Mouse (Mus musculus) limb, embryonic 11.5 days (tissue): ENCODE measurements at regions not wholly inside any gene's neighbourhood (a gene's known extent, or its start where the extent isn't known, plus 50 kb on each side); places are given as distances from the start of the nearest gene placed in this dataset.

Experiments used
- ATAC-seq: fragments of 200-750 bp; cut with Nextera tagmentation; 2 replicates; pipeline ENCODE4 v1.8.0; 2017; ENCODE audit warnings: low read depth; ENCODE audit not compliant: insufficient number of reproducible peaks, low FRiP score, low TSS enrichment
- DNase-seq: peaks from one replicate; pipeline ENCODE4 v3.0.0-alpha.2; 2015; ENCODE audit warnings: low spot score
- H3K27ac ChIP-seq: fragments of 300-500 bp; sonication (generic); replicated peaks from 2 replicates; pipeline ENCODE4 v1.5.1; 2014; ENCODE audit warnings: low read depth, mild to moderate bottlenecking, low read length
- H3K27me3 ChIP-seq: fragments of 300-500 bp; sonication (generic); 2 replicates; pipeline ENCODE4 v1.6.1; 2014; ENCODE audit warnings: mild to moderate bottlenecking, low read length, mixed read lengths; ENCODE audit not compliant: control insufficient read depth, insufficient read depth
- H3K36me3 ChIP-seq: fragments of 300-500 bp; sonication (generic); 2 replicates; pipeline ENCODE4 v1.6.1; 2014; ENCODE audit warnings: mild to moderate bottlenecking, low read length, moderate library complexity, mixed read lengths; ENCODE audit not compliant: control insufficient read depth, insufficient read depth
- H3K4me1 ChIP-seq: fragments of 300-500 bp; sonication (generic); 2 replicates; pipeline ENCODE4 v1.6.1; 2014; ENCODE audit warnings: low read length, mixed read lengths; ENCODE audit not compliant: control insufficient read depth, insufficient read depth
- H3K4me2 ChIP-seq: fragments of 300-500 bp; sonication (generic); 2 replicates; pipeline ENCODE4 v1.6.1; 2014; ENCODE audit warnings: low read depth, mild to moderate bottlenecking, moderate library complexity; ENCODE audit not compliant: severe bottlenecking
- H3K4me3 ChIP-seq: fragments of 300-500 bp; sonication (generic); 2 replicates; pipeline ENCODE4 v1.5.1; 2014; ENCODE audit warnings: low read depth, low read length
- H3K9ac ChIP-seq: fragments of 300-500 bp; sonication (generic); 2 replicates; pipeline ENCODE4 v1.6.1; 2014; ENCODE audit warnings: mild to moderate bottlenecking, low read length
- H3K9me3 ChIP-seq: fragments of 300-500 bp; sonication (generic); 2 replicates; pipeline ENCODE4 v1.6.1; 2016; ENCODE audit warnings: low read length; ENCODE audit not compliant: control insufficient read depth
- WGBS: fragments of 180-500 bp; shearing (Covaris S2); extraction: QIAGEN DNeasy Blood & Tissue Kit; methylation state at CpG from one replicate; pipeline ENCODE4 v1.1.7; 2014; 5-methylcytosine and 5-hydroxymethylcytosine counted together

GRCm38 (mm10) chr5:51930416-51930815 is 259.9 kb downstream of the Dhx15 start:
- WGBS = 68% methylated on average over 3 of the region's 3 CpGs
- Histone ChIP-seq H3K27ac (no peak overlapping the region), H3K9ac (no peak overlapping the region), H3K36me3 (no peaks in the 10 kb centered on the region), H3K4me2 (no peak overlapping the region), H3K4me3 (no peak overlapping the region), H3K4me1 (no peaks in the 10 kb centered on the region), H3K27me3 (no peaks in the 10 kb centered on the region), H3K9me3 (no peaks in the 10 kb centered on the region)
- no peak for DNase-seq
- no peak for ATAC-seq

DNA sequence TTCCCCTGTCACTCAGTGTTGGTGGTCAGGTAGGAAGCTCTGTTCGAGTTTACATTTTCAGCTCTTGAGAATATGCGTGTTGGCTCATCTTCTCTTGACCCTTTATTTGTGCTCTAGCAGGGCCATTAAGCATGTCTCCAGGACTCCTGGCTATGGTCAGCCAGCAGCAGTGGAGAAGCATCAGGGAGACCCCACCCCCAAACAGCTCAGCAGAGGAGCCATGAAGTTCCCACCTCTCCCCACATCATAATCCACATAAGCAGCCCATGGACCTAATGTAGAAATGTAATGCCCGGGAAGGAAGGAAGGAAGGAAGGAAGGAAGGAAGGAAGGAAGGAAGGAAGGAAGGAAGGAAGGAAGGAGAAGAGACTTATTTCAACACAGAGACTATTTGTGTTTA is 261.5 kb downstream of the Dhx15 start:
- Histone ChIP-seq H3K9ac (no peak overlapping the region), H3K36me3 (no peaks in the 10 kb centered on the region), H3K27ac (no peak overlapping the region), H3K9me3 (no peaks in the 10 kb centered on the region), H3K4me2 (no peak overlapping the region), H3K4me1 (no peaks in the 10 kb centered on the region), H3K4me3 (no peak overlapping the region), H3K27me3 (no peaks in the 10 kb centered on the region)
- 88% methylated on average over 3 of the region's 3 CpGs for WGBS
- ATAC-seq (no peak), DNase-seq (no peak)

- H3K27ac ChIP-seq = no peak overlapping the region
- 84% methylated on average over 7 of the region's 7 CpGs for WGBS
- DNase-seq (no peak), ATAC-seq (no peak)
- no peak overlapping the region for H3K9ac ChIP-seq
- H3K4me1 ChIP-seq = no peaks in the 10 kb centered on the region
- no peaks in the 10 kb centered on the region for H3K27me3 ChIP-seq
- H3K4me3 ChIP-seq = no peak overlapping the region
- no peaks in the 10 kb centered on the region for H3K9me3 ChIP-seq
- no peak overlapping the region for H3K4me2 ChIP-seq
- H3K36me3 ChIP-seq = no peaks in the 10 kb centered on the region
Observed at GRCm38 (mm10) chr5:51923417-51923816, 266.9 kb downstream of the Dhx15 start.

DNA sequence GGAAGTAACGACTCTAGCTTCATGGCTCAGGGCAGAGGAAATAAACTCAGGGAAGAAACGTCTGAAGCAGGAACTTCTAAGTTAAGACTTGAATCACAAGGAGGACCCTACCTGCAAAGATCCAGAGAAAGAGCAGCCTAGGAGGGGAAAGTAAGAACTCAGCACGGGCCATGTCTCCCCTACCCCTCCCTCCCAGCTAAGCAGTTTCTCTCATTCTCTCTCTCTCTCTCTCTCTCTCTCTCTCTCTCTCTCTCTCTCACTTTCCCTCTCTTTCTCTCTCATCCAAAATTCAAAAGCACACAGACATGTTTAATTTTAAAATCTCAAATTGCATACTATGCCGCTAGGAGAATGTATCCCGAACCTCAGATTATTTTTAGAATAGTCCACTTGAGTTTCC is 267.3 kb downstream of the Dhx15 start:
- H3K27me3 ChIP-seq = no peaks in the 10 kb centered on the region
- no peak for DNase-seq
- H3K9me3 ChIP-seq = no peaks in the 10 kb centered on the region
- no peaks in the 10 kb centered on the region for H3K4me1 ChIP-seq
- H3K36me3 ChIP-seq = no peaks in the 10 kb centered on the region
- WGBS = 65% methylated on average over 5 of the region's 5 CpGs
- no peak overlapping the region for H3K4me2 ChIP-seq
- H3K27ac ChIP-seq = no peak overlapping the region
- no peak overlapping the region for H3K9ac ChIP-seq
- no peak overlapping the region for H3K4me3 ChIP-seq
- ATAC-seq = no peak

GRCm38 (mm10) chr5:51922494-51922893 is 267.8 kb downstream of the Dhx15 start:
- ATAC-seq = no peak
- Histone ChIP-seq H3K27ac (no peak overlapping the region), H3K27me3 (no peaks in the 10 kb centered on the region), H3K4me3 (no peak overlapping the region), H3K4me1 (no peaks in the 10 kb centered on the region), H3K4me2 (no peak overlapping the region), H3K9me3 (no peaks in the 10 kb centered on the region), H3K36me3 (no peaks in the 10 kb centered on the region), H3K9ac (no peak overlapping the region)
- DNase-seq = no peak
- WGBS = 78% methylated on average over 7 of the region's 7 CpGs

GRCm38 (mm10) chr5:51917812-51918448 is 272.4 kb downstream of the Dhx15 start:
- Histone ChIP-seq H3K4me3 (no peak overlapping the region), H3K9me3 (no peaks in the 10 kb centered on the region), H3K9ac (no peak overlapping the region), H3K36me3 (no peaks in the 10 kb centered on the region), H3K27me3 (no peaks in the 10 kb centered on the region), H3K27ac (no peak overlapping the region), H3K4me1 (no peaks in the 10 kb centered on the region), H3K4me2 (no peak overlapping the region)
- DNase-seq = no peak
- 32% methylated on average over 4 of the region's 4 CpGs for WGBS
- ATAC-seq = no peak

- Histone ChIP-seq H3K9ac (no peak overlapping the region), H3K27ac (no peak overlapping the region), H3K4me3 (no peak overlapping the region), H3K27me3 (no peaks in the 10 kb centered on the region), H3K9me3 (no peaks in the 10 kb centered on the region), H3K4me1 (no peaks in the 10 kb centered on the region), H3K4me2 (no peak overlapping the region), H3K36me3 (no peaks in the 10 kb centered on the region)
- 91% methylated on average over 6 of the region's 6 CpGs for WGBS
- DNase-seq (no peak), ATAC-seq (no peak)
Observed at GRCm38 (mm10) chr5:51914731-51915130, 275.6 kb downstream of the Dhx15 start.

DNA sequence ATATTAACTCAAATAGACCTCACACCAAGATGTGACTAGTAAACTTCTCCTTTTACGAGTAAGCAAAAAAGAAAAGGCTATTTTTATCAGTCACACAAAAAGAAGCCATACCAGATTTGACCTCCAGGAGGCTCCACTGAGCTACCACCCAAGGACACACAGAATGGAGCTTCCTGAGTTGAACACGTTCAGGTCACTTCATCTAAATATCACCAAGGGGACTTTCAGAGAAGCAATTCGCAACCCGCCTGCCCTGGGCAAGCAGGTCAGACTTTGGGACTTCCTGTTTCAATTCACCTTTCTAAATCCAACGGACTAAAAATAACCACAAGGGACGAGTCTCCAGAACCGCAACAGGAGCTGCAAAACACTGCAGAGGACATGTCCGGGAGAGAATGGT is 281.5 kb downstream of the Dhx15 start:
- no peaks in the 10 kb centered on the region for H3K36me3 ChIP-seq
- no peak overlapping the region for H3K4me2 ChIP-seq
- H3K9me3 ChIP-seq = no peaks in the 10 kb centered on the region
- 78% methylated on average over 8 of the region's 8 CpGs for WGBS
- no peaks in the 10 kb centered on the region for H3K4me1 ChIP-seq
- DNase-seq (no peak), ATAC-seq (no peak)
- no peak overlapping the region for H3K4me3 ChIP-seq
- H3K9ac ChIP-seq = no peak overlapping the region
- H3K27ac ChIP-seq = no peak overlapping the region
- no peaks in the 10 kb centered on the region for H3K27me3 ChIP-seq
